Mouse (Mus musculus): ENCODE results near the gene Tubb4b.
A peak's percentile ranks its signal among the peaks of the same experiment; 100 is the strongest.

- TF ChIP-seq CTCF (IDR thresholded peaks at IDR 0.05; ENCODE audit: borderline replicate concordance, extremely low read depth, insufficient read depth, insufficient read length): no peak
- peak; percentile 62; the same call in 1 of the 2 replicates for TF ChIP-seq POLR2A (IDR thresholded peaks at IDR 0.05; ENCODE audit: borderline replicate concordance, extremely low read depth, insufficient read depth, insufficient read length, poor library complexity, severe bottlenecking)
Measured at GRCm38 (mm10) chr2:25262291-25262767, 37.8 kb upstream of the Tubb4b start, which contains the start of gene Tprn.
